Mouse (Mus musculus): ENCODE data around the gene Tars.

Gene Tars

DNA sequence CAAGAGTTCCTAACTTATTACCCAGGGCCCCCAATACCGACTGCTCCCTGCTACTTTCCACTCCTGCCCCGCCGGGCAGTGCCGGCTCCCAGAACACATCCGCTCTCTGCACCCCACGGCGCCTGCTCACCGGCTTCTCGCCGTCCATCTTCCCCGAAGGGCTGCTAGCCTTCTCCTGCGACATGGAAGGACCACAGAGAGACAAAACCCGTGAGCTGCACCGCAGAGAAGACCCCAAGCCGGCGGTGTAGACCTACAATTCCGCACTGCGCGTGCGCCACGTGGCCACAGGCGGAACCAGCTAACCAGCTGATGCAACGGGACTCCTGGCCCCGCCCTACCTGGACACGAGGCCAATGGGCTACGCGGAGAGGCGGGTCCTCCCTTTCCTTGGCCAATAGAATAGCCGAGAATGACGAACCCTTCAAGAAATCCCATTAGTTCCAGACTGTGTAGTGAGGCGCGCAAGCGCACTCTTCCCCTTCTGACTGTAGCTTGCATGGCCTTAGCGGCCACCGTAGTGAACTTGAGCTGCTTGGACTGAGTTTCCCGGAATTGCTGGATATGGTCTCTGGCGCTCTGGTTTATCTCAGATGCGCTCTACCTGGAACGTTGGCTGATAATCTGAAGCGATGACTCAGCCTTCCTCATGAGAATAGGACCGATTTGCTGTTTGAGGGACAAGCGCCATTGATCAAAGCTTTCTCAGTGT is at the start of gene Tars:
Gene Tars, minus strand, starts transcription at position 310 of the 712 bp plus-strand sequence.
- in situ Hi-C loops (cut with MboI; ENCODE audit: low sequenced_read_pairs): loop anchor here (10.0 to 25.0 kb wide), 2 partner anchors 565 to 912 kb away; partner anchors contain the start of genes Brix1 and Rad1

DNA sequence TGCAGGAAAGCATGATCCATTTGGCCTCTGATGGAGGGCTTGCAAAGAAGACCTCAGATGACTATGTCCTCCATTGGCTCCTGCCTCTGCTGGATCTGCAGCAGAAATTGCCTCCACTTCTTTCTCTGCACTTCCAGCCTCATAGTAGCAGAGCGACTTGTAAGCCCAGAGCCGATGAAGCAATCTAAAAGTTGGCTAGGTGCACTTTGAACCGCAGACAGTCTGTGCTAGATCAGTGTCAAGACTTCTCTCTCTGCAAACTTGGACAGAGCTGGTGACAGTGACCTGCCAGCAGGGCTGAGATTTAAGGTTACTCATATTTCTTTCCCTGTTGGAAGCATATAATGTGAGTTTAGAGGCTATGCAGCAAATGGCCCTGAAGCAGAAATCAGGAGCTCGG is 37.9 kb upstream of the Tars start:
- in situ Hi-C loops (cut with MboI; ENCODE audit: low sequenced_read_pairs): no loop called here

DNA sequence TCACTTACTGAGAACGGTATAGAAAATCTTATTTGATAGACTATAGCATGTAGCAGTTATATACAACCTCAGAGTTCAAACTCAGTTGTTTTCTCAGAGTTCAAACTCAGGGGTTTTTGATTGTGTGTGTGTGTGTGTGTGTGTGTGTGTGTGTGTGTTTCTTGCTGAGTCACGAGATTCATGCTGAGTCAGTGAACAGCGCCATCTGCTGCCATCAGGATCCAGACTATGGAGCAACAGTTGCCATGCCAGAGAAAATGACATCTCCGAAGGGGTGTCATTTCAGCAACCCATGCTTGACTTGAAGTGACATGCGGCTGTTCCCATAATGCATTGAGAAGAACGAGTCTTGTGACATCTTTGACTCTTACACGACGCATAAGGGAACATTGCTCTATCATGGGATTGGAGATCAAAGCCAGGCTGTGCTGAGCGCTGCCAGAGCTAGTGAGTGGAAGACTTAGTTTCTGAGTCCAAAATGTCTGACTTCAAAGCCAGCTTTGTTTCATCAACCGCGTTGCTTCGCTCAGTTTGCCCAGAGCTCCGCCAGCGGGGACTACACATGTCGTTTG is 37.3 kb upstream of the Tars start:
- in situ Hi-C loops (cut with MboI; ENCODE audit: low sequenced_read_pairs): no loop called here

DNA sequence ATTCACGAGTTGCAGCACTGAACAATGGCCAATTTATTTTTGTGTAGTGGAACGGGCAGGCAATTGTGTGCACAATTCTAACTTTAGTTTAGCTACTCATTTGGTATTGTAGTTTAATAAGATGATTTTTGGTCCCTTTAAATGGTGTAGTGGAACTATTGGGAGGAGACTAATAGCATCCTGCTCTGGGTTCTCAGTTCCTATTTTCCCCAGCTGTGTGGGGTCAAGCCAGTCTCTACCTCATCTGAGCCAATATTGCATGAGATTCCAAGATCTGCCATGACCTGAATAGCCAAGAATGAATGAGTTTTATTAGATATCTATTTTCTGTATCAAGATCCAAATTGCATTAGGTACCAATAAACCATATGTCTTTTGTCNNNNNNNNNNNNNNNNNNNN is 27.4 kb upstream of the Tars start:
- in situ Hi-C loops (cut with MboI; ENCODE audit: low sequenced_read_pairs): no loop called here

DNA sequence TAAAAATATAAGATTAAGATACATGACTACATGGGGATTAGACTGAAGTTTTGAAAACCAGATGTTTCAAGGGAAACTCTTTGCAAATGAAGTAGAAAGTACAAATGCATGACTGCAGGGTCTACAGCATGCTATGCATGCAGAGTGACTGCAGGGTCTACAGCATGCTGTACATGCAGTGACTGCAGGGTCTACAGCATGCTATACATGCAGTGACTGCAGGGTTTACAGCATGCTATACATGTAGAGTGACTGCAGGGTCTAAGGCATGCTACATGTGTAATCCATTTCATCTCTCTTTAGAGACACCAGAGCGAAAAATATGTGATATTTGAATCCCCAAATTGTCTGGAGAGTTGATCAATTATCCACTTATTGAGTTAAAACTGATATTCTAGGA is 14.0 kb upstream of the Tars start:
- in situ Hi-C loops (cut with MboI; ENCODE audit: low sequenced_read_pairs): no loop called here

DNA sequence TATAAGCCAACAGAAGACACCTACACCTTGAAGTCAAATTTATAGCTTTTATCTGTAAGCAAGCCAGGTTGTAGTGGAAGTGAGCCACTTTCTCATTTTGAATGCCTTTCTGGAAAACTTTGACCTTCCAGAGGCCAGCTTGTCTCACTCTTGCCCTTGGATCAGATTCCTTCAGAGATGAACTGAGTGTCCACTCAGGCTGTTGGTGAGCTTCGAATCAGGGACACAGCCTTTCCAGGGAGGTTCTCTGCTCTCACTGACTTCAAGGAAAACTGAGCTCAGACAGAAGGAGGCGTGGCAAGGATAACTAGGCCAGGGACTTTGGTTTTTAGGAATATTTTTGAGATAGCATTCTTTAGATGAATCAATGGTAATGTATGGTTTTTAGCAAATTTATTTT is 13.1 kb upstream of the Tars start:
- in situ Hi-C loops (cut with MboI; ENCODE audit: low sequenced_read_pairs): no loop called here

DNA sequence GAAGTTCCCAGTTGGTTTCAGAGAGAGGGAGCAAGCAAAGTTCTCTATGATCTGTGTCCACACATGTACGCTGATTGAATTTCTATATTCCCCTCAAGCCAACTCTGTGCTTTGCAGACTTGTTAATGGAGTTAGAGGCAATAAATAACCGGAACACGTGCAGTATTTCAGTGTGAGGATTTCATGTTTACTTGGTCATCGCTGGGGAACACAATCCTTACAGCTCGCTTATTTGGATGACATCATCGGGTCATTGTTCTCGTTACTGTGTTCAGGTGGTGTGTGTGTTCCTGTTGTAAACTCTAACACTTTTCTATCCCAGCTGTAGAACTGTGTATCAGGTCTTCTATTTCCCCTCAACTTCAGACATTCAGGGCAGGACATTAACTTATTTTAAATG is 12.4 kb upstream of the Tars start:
- in situ Hi-C loops (cut with MboI; ENCODE audit: low sequenced_read_pairs): no loop called here

DNA sequence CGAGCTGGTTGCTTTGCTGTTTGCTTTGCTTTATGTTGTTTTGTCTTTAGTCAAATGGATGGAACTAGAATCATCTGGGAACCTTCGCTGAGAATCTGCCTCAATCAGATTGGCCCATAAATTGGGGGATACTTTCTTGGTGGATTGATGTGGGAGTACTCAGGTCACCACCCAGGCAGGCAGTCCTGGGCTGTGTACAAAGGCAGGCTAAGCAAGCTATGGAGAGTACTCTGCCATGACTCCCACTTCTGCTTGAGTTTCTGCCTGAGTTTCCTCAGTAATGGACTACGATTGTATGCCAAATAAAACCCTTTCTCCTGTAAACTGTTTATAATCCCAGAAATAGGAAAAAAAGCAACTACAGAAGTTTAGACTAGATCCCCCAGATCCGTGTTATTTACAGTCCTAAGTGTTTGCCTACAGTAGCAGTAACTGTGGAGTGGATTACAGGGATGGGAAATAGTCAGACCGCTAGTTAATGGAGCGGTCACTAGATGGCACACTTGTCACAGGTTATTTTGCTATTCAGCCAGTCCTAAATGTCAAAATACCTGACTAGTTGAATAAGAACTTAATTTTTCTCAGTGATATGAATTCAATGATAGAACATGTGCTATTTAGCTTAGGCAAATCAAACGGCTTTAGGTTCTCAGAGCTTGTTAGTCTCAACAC is 8.8 kb upstream of the Tars start:
- in situ Hi-C loops (cut with MboI; ENCODE audit: low sequenced_read_pairs): loop anchor here (10.0 kb wide), 1 partner anchor 557 kb away; no protein-coding TSS in a partner anchor

DNA sequence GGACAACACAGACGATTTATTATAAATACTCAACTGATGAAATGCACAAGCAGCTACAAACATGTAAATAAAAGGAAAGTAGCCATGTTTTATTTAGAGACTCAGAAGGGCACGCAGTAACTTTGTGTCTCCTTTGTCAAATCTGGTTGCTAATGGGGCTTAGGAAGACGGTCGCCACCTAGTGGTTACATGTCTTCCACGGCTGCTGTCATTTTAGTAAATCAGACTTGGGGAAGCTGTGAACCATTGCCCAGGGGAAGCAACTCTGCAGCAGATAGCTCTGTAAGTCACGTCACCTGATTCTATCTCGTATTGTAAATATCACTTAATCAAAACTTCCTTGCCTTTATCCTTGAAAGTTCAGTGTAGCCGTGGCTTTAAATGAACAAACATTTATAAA is 7.9 kb upstream of the Tars start:
- in situ Hi-C loops (cut with MboI; ENCODE audit: low sequenced_read_pairs): loop anchor here (10.0 kb wide), 1 partner anchor 557 kb away; no protein-coding TSS in a partner anchor

DNA sequence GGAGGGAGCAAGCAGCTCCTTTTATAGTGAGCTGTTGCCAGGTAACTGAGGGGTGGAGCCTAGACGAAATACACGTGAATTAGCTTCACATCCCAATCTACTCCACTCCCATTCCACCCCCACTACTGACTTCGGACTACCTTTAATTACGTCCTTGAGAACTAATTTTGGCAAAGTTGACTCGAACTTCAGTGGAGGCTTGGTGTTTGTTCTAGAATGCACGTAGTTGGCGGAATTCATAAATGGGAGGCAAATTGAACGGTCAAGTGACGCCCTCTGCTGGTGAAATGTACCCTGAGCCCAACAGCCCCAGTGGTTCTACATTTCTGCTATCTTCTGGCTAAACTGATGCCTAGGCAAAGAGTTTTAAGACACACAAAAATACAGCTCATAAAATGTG is 7.3 kb upstream of the Tars start:
- in situ Hi-C loops (cut with MboI; ENCODE audit: low sequenced_read_pairs): loop anchor here (10.0 kb wide), 1 partner anchor 558 kb away; no protein-coding TSS in a partner anchor

DNA sequence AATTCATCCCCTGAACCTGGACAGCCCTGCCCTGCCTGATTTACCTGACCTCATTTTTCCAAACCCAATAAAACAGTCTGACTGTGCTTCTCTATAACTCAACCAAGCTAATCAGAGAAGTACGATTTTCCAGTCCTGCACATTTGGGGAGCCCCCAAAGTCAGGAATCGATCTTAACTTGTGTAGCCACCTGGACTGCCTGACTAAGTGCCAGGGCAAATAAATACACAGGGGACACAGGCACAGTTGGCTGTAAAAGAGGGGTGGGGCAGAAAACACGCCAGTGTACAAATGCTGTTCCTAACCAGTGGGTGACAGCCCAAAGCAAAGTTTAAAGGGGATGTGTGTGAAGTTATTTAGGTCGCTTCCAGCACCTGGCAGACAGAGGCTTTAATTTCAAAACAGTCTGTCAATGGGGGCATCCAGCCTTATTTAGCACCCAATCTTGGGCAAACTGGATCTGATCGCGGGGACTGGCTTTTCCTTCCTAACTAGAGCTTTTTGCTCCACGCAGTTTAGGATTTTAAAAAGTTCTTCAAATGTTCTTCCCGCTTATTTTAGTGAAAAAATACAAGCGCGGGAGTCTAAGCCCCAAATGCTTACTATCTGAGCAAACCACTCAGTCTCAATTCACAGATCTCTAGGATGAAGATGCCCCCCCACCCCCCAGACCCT is 652 bp downstream of the Tars start:
- in situ Hi-C loops (cut with MboI; ENCODE audit: low sequenced_read_pairs): loop anchor here (25.0 kb wide), 1 partner anchor 912 kb away; the partner anchor contains the start of genes Brix1 and Rad1

DNA sequence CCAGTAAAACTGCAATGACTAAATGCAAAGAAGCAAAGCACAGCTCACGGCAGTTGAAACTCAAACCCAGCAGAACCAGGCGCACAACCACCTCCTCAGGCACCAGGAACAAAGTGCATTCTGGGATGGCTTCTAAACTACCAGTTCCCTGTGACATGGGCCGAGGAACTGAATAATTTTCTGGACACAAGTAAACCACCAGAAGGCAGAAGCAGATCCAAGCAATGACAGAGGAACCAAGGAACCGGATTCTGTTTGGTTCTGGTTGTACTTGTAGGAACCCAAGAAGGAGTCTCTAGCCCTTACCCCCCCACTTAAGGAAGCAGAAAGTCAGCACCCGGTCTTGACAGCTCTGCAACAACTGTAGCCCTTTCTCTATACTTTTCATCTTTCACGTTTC is 3.0 kb downstream of the Tars start:
- in situ Hi-C loops (cut with MboI; ENCODE audit: low sequenced_read_pairs): loop anchor here (25.0 kb wide), 1 partner anchor 909 kb away; the partner anchor contains the start of genes Brix1 and Rad1

DNA sequence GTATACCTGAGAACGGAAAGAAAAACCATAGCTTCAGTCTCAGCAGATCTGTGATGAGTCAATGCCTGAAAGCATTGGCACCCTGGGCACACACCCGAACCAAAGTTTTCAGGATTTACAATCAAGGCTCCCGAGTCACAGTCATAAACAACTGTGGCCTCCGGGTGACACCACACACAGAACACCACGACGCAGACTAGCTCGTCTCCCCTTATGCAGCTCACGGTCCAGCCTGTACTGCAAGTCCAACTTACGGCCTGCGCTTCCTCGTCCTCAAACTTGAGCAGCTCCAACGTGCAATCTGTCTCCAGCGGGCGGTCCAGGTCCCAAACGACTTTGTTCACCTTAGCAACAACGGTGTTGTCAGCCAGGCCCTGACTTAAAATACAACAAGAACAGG is 6.6 kb downstream of the Tars start:
- in situ Hi-C loops (cut with MboI; ENCODE audit: low sequenced_read_pairs): loop anchor here (25.0 kb wide), 1 partner anchor 906 kb away; the partner anchor contains the start of genes Brix1 and Rad1

DNA sequence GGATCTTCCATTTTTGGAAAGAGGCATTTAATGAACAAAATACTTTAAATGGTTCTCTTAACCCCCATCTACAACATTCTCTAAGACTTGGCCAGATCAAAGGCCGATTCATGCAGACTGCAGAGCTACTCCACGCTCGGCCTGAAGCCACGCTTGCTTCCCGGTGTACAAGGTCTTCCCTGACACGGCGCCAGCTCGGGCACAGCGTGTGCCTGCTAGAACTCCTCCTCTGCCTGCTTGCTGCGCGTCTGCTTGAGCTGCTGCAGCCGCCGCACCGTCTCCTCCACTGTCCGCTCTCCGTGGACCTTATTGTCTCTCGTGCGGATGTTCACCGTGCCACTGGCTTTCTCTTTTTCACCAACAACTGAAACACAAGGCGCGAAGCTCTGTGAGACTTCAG is 15.7 kb downstream of the Tars start:
- in situ Hi-C loops (cut with MboI; ENCODE audit: low sequenced_read_pairs): loop anchor here (25.0 kb wide), 1 partner anchor 896 kb away; the partner anchor contains the start of genes Brix1 and Rad1

DNA sequence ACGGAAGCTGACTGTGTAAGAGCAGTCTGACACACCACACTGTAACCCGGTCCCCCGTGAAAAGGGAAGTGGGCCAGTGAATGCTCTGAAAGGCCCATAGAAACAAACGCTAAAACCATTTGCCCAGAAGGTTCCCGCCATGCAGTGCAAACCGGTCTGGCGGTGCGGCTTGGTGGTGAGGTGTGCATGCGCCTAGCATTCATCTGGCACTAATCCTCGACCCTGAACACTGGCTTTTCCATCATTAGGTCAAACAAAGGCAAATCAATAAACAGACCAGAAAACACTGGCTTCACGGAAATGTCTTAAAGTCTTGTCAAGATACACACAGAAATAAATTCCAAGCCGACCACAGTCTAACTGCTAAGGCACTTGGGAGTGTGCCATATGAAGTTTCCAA is 16.9 kb downstream of the Tars start:
- in situ Hi-C loops (cut with MboI; ENCODE audit: low sequenced_read_pairs): loop anchor here (25.0 kb wide), 1 partner anchor 895 kb away; the partner anchor contains the start of genes Brix1 and Rad1

DNA sequence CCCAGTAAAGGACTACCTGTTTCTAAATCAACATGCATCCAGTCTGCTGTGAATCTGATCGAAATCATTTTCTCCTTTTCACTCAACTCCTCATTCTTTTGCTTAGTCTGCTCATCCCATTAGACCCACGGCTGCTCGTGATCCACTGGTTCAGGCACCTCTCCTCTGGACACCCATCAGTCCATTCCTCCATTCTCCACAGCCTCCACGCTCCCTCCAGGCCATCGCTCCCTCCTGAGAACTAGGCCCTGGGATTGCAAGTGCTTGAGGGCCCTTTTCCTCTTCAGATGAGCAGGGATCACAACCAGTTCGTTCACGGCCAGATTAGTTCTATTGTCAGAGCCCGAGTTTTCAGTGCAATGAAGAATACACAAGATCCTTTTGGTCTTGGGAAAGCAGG is 18.8 kb downstream of the Tars start:
- in situ Hi-C loops (cut with MboI; ENCODE audit: low sequenced_read_pairs): loop anchor here (25.0 kb wide), 1 partner anchor 893 kb away; the partner anchor contains the start of genes Brix1 and Rad1

DNA sequence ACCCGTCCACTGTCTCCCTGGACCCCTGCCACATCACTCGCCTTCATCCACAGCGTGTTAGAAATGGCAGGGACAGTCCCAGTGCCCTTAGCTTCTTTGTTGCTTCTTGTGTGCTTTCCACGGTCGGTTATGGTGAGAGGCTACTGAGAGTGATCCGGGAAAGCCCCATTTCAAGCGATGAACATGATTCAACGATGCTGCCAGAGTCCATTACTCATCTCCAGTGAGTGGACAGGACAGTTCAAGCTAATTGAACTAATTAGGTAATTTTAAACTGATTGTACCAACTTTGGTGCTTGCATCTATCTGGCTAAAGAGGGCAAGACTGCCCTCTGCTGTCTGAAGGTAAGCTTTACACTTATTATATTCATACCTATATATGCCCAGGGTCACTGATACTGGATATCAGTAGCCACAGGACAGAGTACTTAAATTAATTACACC is 19.4 kb downstream of the Tars start:
- in situ Hi-C loops (cut with MboI; ENCODE audit: low sequenced_read_pairs): loop anchor here (25.0 kb wide), 1 partner anchor 893 kb away; the partner anchor contains the start of genes Brix1 and Rad1

DNA sequence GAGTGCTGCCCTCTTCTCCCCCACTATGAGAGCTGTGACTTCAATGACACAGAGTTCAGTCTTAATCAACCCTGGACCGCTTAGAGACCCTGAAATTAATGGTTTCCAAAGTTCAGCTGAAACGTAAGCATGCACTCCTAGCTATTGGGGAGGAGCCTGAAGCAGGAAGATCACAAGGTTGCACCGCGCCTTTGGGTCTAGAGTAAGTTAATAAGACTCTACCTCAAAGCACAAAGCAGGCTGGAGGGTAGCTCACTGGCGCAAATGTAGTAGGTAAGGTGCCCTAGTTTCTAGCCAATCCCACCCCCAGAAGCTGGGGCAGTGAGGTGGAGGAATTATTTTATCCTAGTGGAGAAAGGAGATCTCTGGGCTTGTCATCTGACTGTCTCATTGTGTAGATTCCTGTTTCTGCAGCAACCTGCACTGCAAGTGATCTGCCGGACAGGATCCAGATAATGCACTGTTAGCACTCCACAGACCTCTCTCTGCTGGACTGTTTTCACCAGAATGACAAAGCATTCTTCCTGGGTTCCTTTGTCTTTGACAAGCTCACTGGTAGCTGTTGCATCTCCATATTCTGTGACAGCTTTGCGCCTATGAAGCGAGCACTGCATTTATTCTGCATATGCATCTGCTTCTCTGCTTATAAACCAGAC is 19.9 kb downstream of the Tars start:
- in situ Hi-C loops (cut with MboI; ENCODE audit: low sequenced_read_pairs): loop anchor here (5.0 to 25.0 kb wide), 2 partner anchors 342 to 892 kb away; partner anchors contain the start of genes Brix1, Rad1 and Rxfp3

DNA sequence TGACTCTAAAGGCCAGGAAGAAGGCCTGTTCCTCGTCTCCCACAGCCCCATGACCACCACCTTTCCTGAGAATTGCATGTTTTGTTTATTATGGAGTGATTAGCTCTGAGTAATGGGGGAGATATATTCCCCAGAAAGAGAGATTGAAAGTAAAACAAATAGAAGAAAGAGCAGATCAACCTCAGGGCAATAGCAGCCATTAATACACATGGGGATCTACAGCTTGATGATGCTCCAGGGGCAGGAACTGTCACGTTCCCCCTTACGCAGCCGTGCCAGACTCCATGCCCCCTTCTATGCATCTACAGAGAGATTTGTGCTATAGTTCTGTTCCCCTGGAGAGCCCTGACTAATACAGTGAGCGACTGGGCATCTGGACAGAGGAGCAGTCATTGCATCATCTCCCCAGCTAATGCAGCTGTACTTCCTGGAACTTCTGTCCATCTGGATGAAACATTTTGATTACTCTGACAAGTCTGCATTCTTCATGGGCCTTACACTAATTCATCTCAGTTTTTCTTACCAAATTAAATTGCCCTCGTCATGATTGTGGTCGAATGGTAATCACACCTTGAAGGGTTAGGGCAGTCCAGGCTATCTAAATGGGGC is 28.9 kb downstream of the Tars start:
- in situ Hi-C loops (cut with MboI; ENCODE audit: low sequenced_read_pairs): no loop called here

DNA sequence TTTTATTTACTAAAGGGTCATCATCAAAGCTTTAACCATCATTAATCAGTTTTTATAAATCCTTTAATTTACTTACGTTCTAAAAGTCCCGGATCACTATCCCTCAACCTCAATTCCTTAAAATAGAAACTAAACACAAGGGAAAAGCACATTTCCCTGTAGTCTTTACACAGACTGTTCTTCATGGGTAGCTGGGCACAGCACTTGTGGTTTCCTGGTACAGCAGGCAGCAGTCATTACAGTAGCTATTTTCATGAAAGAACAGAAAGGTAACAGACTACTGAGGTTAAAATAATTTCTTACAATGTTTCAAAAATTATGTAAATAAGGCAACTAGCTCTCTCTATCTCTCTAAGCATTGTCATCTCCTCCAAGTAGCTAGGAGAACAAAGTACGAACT is 29.9 kb downstream of the Tars start:
- in situ Hi-C loops (cut with MboI; ENCODE audit: low sequenced_read_pairs): no loop called here

Data from CH12F3 (cell line).